Mouse (Mus musculus) gastrocnemius, postnatal 36 days (tissue): ENCODE measurements around the gene Tmem147. TPM values are rescaled to one million over a fixed set of nuclear protein-coding genes. Genes with fewer than 3 reads are reported as not detected.
"Not testable (repeated sequence)": the region's sequence is repeated elsewhere in the genome, so short reads cannot be mapped to it uniquely, and the experiment has no call there.

Experiments used
- DNase-seq, 2 experiments: peaks; one replicate each; pipeline ENCODE4 v3.0.0; 2022
- intact Hi-C: fragments of 180-260 bp; cut with DNase I; formaldehyde crosslinking; loops from one replicate; pipeline ENCODE4 v1.15.1; 2025
- long read RNA-seq, 2 experiments: library from polyadenylated mRNA; stranded (forward); transcript quantifications; one replicate each; pipeline ENCODE4 v2.0.0; 2021
- total RNA-seq, 2 experiments: library from RNA; stranded (reverse); gene quantifications; 2 replicates each; pipeline ENCODE4 v1.2.3; 2021

The Tmem147 gene
- 100 to 1,000 TPM; 251 to 273 TPM for total RNA-seq
- long read RNA-seq, experiment 1, transcript Tmem147-207 (6 exons, 727 nt), result minor isoform, 12 of 309 reads
- long read RNA-seq, experiment 1, transcript Tmem147-201 (7 exons, 870 nt), result major isoform, 268 of 309 reads
- long read RNA-seq, experiment 1, partial matches to known transcripts, result 20 of 309 reads
- long read RNA-seq, experiment 1, other reads (novel, unspliced or antisense), result 6 of 309 reads
- long read RNA-seq, experiment 2, transcript Tmem147-205 (3 exons, 605 nt), result minor isoform, 5 of 328 reads
- long read RNA-seq, experiment 2, transcript Tmem147-201 (7 exons, 870 nt), result major isoform, 282 of 328 reads
- long read RNA-seq, experiment 2, transcript Tmem147-207 (6 exons, 727 nt), result minor isoform, 10 of 328 reads
- long read RNA-seq, experiment 2, partial matches to known transcripts, result 21 of 328 reads
- long read RNA-seq, experiment 2, other reads (novel, unspliced or antisense), result 9 of 328 reads

DNA sequence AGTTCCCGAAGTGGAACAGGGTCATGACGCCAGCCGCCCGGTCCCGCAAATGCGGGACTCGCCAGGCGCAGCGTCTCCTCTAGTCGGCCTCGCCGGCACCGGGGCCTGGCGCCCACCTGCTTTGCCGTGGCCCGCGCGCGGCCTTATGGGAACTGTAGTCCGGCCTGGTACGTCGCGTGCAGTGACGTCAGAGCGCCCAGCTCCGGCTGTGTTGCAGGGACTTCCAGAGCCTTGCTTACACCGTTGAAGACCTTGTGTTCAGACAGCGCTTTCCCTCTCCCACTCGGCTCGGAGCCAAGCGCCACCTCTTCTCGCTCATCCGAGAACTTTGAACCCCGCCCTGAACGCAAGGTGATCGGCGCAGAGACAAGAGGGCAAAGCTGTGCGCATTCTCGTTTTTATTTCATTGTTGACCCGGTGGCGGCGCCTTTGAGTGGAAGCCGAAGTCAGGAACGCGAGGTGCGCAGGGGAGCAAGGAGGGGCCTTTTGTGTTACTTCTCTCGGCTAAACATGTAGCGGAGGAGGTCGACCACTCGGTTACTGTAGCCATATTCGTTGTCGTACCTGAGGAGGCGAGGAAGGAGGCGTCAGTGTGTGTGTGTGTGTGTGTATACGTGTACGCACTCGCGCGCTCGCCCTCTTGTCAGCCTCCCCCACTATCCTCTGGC, at the start of gene Tmem147:
Gene Tmem147, minus strand, starts transcription at position 145 of the 668 bp plus-strand sequence.
- intact Hi-C loops, result loop anchor here (5.0 to 10.0 kb wide), 2 partner anchors 82 to 195 kb away; partner anchors contain the start of gene Arhgap33
- peak; percentile 90 to 92 for DNase-seq

DNA sequence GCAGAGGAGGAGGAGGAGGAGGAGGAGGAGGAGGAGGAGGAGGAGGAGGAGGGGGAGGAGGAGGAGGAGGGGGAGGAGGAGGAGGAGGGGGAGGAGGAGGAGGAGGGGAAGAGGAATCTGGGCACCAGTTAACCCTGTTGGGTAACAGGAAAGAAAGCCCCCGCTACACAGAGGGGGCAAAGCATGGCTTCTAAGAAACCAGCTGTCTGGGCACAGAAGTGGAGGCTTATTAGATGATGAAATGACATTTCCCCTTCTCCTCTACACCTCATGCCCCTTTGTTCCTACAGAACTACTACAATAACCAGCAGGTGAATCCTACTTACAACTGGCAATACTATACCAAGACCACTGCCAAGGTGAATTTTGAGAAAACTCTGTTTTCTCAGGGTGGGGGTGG, 48.6 kb upstream of the Tmem147 start:
- intact Hi-C loops, result no loop called here
- DNase-seq, result no peak

DNA sequence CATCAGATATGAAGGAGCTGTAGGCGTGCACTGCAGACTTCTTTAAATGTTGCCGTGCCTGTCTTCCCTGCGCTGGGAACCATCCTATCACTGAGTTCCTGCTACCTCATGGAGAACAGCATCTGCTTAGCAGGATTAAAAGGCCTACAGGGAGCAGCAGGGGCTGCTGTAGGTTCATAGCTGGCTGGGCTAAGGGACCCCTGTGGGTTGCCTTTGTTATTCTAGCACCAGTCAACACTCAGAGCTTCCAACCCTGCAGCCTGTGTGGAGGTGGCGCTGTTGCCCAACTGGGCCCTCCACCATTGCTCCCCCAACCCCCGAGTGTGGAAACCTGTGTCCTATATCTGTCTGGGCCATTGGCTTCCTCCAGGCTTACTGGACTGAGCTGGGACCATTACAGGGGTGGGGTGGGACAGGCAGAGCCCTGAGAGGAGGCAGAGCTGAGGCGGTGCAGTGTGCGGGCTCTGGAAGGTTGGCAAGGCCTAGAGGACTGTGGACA, 47.8 kb upstream of the Tmem147 start:
- no peak for DNase-seq
- intact Hi-C loops, result no loop called here

DNA sequence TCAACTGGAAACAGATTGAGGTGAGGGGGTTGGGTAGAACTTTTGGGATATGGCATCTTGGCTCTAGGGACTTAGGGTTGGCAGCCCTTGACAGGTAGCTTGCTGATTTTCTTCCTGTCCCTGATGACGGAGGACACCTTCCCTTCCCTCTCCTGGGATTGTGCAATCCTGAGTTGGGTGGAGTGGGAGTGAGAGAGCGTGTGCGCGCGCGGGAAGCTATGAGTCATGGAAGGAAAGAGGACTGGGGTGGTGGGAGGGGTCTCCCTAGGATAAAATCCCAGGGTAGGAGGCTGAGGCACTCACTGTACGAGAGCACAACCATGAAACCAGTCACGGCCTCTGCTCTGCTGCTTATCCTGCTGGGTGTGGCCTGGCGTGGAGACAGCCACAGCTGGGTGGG, 46.8 kb upstream of the Tmem147 start:
- no peak for DNase-seq
- intact Hi-C loops, result no loop called here

DNA sequence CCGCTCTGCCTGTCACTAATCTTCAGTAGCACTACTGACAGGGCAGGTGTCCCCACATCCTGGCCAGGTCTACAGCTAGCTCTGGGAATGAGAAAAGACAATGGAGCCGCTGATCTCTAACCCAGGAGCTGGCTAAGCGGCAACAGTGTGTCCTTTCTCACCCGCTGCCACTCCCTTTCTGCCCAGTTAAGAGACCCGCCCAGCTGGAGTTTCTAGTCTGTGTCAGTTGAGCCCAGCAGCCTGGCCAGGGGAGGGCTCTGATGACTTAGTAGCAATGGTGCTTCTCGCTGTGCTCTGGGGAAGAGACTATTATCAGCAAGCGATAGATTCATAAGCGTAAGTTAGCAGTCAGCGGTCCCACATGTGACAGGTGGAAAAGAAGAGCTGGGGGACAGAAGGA, 39.9 kb upstream of the Tmem147 start:
- DNase-seq, result no peak
- intact Hi-C loops, result no loop called here

DNA sequence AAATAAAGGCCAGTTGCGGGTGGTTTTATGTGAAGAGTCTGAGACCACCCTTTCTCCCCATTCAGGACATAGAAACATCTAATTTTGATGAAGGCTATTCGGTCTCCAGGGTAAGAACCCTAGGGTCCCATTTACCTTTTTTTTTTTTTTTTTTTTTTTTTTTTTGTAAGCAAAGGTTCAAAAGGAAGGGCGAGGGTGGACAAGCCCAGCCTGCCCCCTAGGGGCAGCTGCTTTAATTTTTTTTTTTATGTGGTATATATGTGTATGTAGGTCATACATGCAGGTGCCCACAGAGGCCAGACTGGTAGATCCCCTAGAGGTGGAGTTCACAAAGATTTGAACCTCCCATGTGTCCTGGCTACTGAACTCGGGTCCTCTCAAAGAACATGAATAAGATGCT, 37.1 kb upstream of the Tmem147 start:
- no peak for DNase-seq
- intact Hi-C loops, result no loop called here

DNA sequence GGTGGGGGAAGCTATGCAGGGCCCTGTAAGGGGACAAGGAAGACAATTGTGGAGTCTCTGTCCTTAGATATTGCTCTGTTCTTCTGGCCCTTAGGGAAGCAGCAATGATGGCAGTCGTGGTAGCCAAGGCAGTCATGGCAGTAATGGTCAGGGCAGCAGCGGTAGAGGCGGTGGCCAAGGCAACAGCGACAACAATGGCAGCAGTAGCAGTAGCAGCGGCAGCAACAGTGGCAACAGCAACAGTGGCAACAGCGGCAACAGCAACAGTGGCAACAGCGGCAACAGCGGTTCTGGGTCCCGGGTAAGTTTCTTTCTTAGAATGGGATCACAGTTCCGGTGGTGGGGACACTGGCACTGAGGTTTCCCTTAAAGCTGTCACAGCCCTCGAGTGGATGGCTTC, 35.8 kb upstream of the Tmem147 start:
- intact Hi-C loops, result no loop called here
- DNase-seq, result no peak

DNA sequence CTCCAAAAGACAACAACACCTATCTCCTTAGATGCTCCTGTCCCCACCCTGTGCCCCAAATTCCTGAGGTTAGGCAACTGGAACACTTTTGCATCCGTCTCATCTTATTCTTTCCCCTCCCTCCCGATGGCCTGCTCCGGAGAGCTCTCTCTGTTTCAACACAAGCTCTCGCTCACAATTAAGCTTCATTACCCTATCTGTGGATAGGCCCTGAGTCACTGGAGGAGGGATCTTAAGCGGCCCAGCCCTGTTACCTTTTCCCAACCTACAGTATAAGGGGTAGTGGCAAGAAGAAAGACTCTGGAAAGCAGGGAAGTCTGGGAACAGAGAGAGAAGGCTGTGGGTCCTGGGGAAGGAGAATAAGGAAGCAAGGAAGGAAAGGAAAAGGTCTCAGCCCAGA, 34.1 kb upstream of the Tmem147 start, which contains the start of gene Dmkn:
Gene Dmkn, plus strand, starts transcription at position 301 of the 400 bp plus-strand sequence.
- no peak for DNase-seq
- intact Hi-C loops, result no loop called here

DNA sequence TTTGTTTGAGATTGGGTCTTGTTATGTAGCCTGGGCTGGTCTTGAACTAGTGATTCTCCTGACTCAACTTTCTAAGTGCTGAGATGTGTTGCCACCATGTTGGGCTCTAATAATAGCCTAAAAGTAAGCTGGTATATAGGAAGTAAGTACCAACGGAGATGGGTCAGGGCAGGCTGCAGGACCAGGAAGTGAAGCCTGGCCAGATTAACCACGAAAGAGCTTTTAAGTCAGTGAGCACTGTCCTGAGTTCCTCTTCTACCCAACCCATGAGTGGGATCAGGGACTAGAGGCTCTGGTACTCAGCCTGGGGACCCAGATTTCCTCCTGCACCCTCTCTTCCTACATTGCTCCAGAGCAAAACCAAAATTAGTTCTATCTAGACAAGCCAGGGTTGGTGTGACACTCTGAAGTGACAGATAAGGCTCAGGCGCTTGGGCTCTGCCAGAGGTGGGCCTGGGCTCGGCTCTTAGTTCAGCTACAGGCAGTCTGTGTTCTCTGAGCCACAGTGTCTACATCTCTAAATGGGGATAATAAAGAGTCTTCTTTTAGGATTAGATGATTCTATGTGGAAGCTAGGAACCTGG, 32.5 kb upstream of the Tmem147 start:
- intact Hi-C loops, result no loop called here
- no peak for DNase-seq

DNA sequence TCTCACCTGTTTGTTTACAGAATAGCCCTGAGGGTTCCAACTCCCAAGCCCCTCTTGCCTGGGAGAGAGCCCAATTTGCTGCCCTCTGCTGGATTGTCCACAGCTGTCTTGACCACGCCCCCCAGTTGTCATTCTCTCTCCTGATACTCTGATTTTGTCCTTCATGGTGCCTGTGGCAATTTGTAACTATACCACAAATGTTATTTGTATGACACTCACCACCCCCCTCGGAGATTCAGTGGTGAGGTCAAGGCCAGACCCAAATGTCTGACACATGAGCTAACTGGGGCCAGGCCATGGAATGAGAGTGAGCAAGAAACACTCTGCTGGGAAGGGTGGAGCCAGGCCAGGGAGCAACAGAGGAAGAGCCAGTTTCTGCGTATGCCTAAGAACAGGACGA, 29.5 kb upstream of the Tmem147 start:
- DNase-seq, result peak in 1 of 2 experiments; percentile 15
- intact Hi-C loops, result no loop called here

DNA sequence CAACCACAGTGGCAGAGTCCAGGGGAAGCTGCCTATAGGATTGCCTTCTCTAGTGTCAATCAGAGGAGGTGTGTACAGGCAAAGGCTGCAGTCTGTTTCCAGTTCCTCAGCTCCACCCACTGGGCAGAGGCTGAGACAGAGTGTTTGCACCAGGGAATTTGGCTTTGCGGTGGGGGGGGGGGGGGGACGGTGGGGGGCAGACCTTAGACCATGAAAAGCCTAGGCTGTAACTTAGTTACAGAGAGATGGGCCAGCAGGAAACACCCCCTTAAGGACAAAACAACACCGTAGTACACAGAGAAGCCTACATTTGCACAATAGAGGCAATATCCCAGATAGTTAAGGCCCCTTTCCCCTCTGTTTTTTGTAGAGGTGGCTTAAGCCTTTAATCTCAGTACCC, 27.7 kb upstream of the Tmem147 start:
- intact Hi-C loops, result no loop called here
- DNase-seq, result no peak

DNA sequence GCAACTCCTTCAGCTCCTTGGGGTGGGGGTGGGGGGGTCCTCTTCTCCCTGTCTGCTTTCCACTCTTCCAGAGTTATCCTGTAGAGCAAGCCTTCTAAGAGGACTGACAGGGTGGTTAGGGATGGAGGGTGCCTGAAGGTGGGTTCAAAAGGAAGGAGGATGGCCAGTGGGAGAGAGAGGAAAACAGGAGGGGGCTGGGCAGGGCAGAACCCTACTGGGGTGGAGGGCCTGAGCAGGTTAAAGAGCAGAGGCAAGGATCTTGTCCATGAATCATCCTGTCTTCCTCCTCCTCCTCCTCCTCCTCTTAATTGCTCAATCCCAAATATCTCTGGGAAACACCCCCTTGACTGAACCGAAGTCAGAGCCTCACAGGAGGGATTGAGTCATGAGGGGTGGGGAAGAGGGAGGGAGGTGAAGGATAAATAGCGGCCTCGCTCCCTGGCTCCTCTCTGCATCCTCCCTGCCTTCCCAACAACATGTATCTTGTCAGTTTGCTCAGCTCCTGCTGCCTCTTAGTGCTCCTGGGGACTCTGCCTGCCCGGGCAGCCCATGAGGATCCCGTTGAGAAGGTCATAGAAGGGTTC, 21.8 kb upstream of the Tmem147 start, which contains the start of gene Sbsn:
Gene Sbsn, plus strand, starts transcription at position 386 of the 584 bp plus-strand sequence.
- no peak for DNase-seq
- intact Hi-C loops, result no loop called here

DNA sequence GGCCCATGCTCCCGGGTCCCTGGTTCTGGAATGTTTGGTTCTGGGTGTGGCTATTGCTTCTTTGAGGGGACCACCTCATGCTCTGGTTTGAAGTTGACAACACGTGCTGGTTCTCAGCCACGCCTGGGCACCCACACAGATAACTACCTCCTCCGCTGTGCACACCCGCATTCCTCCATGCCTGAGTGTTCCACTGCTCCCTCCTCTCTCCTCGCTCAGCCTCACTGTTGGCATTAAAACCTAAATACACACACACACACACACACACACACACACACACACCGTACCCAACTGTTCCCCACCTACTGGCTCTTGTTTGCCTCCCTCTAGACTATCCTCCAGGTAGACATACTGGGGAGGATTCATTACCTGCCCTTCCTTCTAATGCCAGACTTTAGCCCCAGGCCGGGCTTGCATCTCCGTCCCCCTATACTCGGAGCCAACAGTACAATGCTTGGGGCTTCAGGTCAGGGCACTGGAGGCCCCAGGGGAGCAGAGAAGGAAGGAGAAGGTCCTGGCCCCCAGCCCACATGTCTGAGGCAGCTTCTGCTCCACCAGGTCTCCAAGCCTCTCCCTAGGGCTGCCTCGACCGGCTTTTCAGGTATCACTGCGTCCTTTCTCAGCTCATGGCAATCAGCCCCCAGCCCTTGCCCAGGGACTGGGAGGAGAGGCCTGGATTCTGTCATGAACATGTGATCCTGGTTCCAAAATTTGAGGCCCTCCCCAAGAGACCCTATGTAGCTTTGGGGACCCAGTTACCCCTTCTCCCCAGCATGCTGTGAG, 20.7 kb upstream of the Tmem147 start:
- DNase-seq, result no peak
- intact Hi-C loops, result no loop called here

DNA sequence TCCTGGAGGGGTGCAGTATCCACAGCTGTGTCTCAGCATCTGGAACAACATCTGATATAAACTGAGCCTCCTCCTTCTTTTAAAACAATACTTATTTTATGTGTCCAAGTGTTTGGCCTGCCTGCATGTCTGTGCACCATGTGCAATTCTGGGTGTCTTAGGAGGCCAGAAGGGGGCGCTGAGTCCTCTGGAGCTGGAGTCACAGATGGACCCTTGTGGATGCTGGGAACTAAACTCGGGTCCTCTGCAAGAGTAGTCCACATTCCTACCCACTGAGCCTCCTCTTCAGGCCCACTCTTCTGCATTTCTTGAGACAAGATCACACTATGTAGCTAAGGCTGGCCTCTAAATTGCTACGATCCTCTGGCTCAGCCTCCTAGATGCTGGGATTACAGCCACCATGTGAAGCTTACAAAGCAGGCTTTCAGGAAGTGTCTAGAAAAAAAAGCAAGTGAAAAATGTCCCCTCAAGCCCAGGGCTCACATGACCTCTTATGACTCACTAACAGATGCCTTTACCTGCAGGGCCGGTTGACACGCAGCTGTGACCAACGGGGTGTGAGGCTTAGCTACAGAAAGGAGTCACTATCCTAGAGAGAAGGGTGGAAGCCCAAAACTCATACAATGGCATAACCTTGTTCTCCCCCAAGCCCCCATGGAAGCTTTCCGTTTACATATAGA, 18.3 kb upstream of the Tmem147 start:
- intact Hi-C loops, result no loop called here
- no peak for DNase-seq

DNA sequence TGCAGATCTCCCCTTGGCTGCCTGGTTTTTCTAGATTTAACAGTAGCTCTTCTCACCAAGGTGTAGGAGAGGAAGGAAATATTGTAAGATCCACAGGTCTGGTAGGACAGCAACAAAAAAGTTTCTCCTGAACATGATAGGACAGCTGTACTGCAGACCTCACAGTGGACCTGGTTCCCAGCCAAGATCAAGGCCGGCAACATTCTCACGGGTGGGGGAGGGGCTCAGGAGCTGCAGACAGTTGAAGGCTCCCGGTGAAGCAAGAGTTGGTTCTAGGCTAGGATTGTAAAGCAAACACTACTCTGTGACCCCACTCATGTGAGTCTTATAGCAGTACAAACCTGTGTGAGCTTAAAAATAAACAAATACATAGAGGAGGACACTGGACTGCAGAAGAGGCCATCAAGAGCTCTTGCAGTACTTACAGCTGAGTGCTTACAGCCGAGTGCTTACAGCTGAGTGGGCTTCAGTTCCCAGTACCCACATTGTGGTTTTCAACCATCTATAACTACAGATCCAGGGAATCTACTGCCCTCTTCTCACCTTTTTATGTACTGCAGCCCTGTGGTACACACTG, 14.8 kb upstream of the Tmem147 start:
- intact Hi-C loops, result no loop called here

DNA sequence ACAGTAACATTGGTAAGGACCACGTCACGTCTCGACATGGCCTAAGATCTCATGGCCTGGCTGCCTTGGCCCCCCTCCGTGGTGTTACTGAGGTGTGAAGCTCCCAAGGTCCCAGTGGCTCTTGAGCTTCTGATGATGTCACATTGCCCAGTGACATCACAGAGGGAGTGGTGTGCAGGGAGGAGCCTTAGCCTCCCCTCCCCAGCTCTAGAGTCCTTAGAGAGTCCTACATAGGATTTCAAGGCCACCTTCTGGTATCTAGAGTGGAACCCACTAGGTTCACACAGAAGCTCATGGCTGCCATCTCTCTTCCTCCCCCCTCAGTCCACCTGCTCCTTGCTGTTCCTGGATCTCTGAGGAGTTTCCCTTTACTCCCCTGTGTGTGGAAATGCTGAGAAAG, 14.3 kb upstream of the Tmem147 start, which contains the start of gene Gapdhs:
Gene Gapdhs, minus strand, starts transcription at position 65 of the 400 bp plus-strand sequence.
- intact Hi-C loops, DNase-seq: not testable (repeated sequence)

More for the DNA sequence above, 14.8 kb upstream of the Tmem147 start:
- no peak for DNase-seq

DNA sequence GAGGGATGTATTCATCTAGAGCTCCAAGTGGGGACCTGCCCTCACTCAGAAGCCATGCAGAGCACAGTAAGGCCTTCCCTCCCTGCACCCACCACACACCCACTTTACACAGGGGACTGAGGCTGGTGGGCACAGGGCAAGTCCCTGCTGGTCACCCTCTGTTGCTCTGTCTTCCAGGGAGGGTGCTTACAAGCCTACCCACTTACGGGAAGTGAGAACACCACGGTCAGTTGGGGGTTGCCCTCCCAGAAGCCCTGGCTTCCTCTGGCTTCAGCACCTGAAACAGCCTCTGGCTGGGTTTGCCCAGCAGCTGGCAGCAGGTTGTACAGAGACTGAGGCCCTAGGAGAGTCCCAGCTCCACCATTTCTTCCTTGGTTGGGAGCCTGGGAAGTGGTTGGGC, 13.2 kb upstream of the Tmem147 start:
- intact Hi-C loops, result not testable (repeated sequence)

DNA sequence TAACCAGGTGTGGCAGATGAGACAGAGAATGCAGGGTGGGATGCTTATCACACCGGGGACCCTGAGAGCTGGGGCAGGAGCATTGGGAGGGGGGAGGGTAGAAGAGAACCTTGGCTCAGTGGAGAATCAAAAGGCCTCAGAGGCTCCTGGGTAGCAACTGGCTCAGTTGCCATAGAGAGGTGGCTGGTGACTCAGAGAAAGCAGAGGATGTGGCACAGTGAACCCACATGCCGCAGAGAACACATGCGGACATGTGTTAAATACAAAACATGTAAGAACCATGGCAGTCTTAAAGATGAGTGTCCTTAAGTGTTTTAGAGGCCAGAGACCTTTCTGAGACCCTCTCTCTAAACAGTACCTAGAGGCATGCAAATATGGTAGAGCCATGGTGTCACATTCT, 6.9 kb upstream of the Tmem147 start:
- DNase-seq, result no peak
- intact Hi-C loops, result loop anchor here (10.0 kb wide), 1 partner anchor 201 kb away; the partner anchor contains the start of gene Arhgap33

More for the DNA sequence above, 13.2 kb upstream of the Tmem147 start:
- DNase-seq, result not testable (repeated sequence)
